Mouse (Mus musculus): Measurements from ENCODE around the gene Olfr622.

Gene Olfr622

GRCm38 (mm10) chr7:103642602-103643001, at the start of gene Olfr622:
Gene Olfr622 (minus strand): TSS chr7:103642702.
- DNase-seq, result no peak

- no peak for DNase-seq
These were observed 39.9 kb upstream of the Olfr622 start, which contains the start of gene Olfr625-ps1 for GRCm38 (mm10) chr7:103682420-103682819. Gene Olfr625-ps1 (plus strand): TSS chr7:103682720.

GRCm38 (mm10) chr7:103671091-103671490, 28.6 kb upstream of the Olfr622 start, which contains the start of gene Olfr624:
Gene Olfr624 (minus strand): TSS chr7:103671191.
- DNase-seq, result no peak

GRCm38 (mm10) chr7:103663598-103663997, 21.1 kb upstream of the Olfr622 start, which contains the start of gene Olfr623:
Gene Olfr623 (minus strand): TSS chr7:103663698.
- no peak for DNase-seq

GRCm38 (mm10) chr7:103644070-103644469, 1.6 kb upstream of the Olfr622 start:
- no peak for DNase-seq

GRCm38 (mm10) chr7:103636795-103637194, 5.7 kb downstream of the Olfr622 start:
- no peak for DNase-seq

- no peak for DNase-seq
These were observed 30.1 kb downstream of the Olfr622 start, which contains the start of gene Olfr620 for GRCm38 (mm10) chr7:103612434-103612833. Gene Olfr620 (minus strand): TSS chr7:103612534.

- DNase-seq, result no peak
These were observed 35.1 kb downstream of the Olfr622 start for GRCm38 (mm10) chr7:103607425-103607824.

GRCm38 (mm10) chr7:103600275-103600674, 42.2 kb downstream of the Olfr622 start, which contains the start of gene Olfr619:
Gene Olfr619 (plus strand): TSS chr7:103600575.
- no peak for DNase-seq

GRCm38 (mm10) chr7:103589803-103590202, 52.7 kb downstream of the Olfr622 start, which contains the start of gene Olfr618:
Gene Olfr618 (plus strand): TSS chr7:103590103.
- DNase-seq, result no peak

Measured in kidney, adult 11 months (tissue).